34 mouse cellular contexts compared by ENCODE assay signal in genomic region chrX:7606783-7607182, GRCm38 (mm10). TPM values are rescaled to one million over a fixed set of nuclear protein-coding genes. Genes with fewer than 3 reads are reported as not detected.
"Had no signal": no experiment of that assay in that cellular context is flagged by ENCODE, and none has a peak within 500 bp of the region (broad histone marks: within the 10 kb centered on the region; RNA-seq: fewer than 3 reads in every experiment).

TSS of gene Cacna1f (plus strand) at chrX:7607083.

- H3K36me3 ChIP-seq: heart, embryonic 13.5 days; heart, embryonic 15.5 days; hindbrain, embryonic 13.5 days; hindbrain, embryonic 15.5 days; limb, embryonic 13.5 days; limb, embryonic 15.5 days had no signal

- H3K9ac ChIP-seq: forebrain, postnatal 0 days; heart, embryonic 13.5 days; heart, embryonic 15.5 days; hindbrain, embryonic 13.5 days; hindbrain, embryonic 15.5 days; kidney, embryonic 15.5 days; limb, embryonic 13.5 days; limb, embryonic 15.5 days had no signal

- ATAC-seq: forebrain, postnatal 0 days; hindbrain, postnatal 0 days; intestine, embryonic 16.5 days had no signal

- H3K9me3 ChIP-seq: heart, embryonic 13.5 days; heart, embryonic 15.5 days; hindbrain, embryonic 13.5 days; hindbrain, embryonic 15.5 days; kidney, embryonic 15.5 days; limb, embryonic 13.5 days; limb, embryonic 15.5 days had no signal

- H3K4me3 ChIP-seq: heart, adult 2 months; heart, embryonic 13.5 days; heart, embryonic 15.5 days; hindbrain, embryonic 13.5 days; limb, embryonic 13.5 days; limb, embryonic 15.5 days had no signal

- DNase-seq: forebrain, postnatal 0 days; gastrocnemius, postnatal 10 days; gastrocnemius, postnatal 25 days; heart, adult 11 months; heart, adult 2 months; heart, postnatal 14 days; heart, postnatal 36 days; kidney, adult 11 months; kidney, adult 2 months; kidney, adult 9 months; kidney, postnatal 14 days; kidney, postnatal 36 days; layer of hippocampus, adult 9-11 months; layer of hippocampus, postnatal 36 days; left cerebral cortex, postnatal 4 days had no signal

- H3K4me2 ChIP-seq: heart, embryonic 15.5 days; hindbrain, embryonic 13.5 days; hindbrain, embryonic 15.5 days; limb, embryonic 15.5 days had no signal

- H3K27me3 ChIP-seq: heart, embryonic 15.5 days; hindbrain, embryonic 15.5 days; kidney, embryonic 15.5 days had no signal

- H3K4me1 ChIP-seq: limb, embryonic 13.5 days had no signal

- H3K27ac ChIP-seq: heart, adult 2 months; heart, embryonic 13.5 days; heart, embryonic 15.5 days; hindbrain, embryonic 13.5 days; hindbrain, embryonic 15.5 days; hindbrain, postnatal 0 days; kidney, embryonic 15.5 days; kidney, postnatal 0 days; limb, embryonic 13.5 days; limb, embryonic 15.5 days had no signal

RNA-seq across cellular contexts. Expression of gene Cacna1f, which starts in this region (rescaled TPM):
- total RNA-seq: gastrocnemius, adult 18-20 months; gastrocnemius, postnatal 10 days; gastrocnemius, postnatal 25 days; heart, adult 2 months; heart, postnatal 14 days; heart, postnatal 36 days; hematopoietic stem cell, adult 5-6 weeks; layer of hippocampus, adult 18-20 months; layer of hippocampus, postnatal 36 days; left cerebral cortex, postnatal 25 days had no signal
- polyA plus RNA-seq: heart, embryonic 11.5 days; heart, embryonic 13.5 days; heart, embryonic 15.5 days; heart, postnatal 0 days; hindbrain, embryonic 11.5 days; hindbrain, embryonic 13.5 days; intestine, embryonic 14.5 days; intestine, embryonic 16.5 days; kidney, adult 2 months; kidney, embryonic 15.5 days; limb, embryonic 11.5 days had no signal
